Mouse (Mus musculus) adrenal gland, postnatal 10 days (tissue): ENCODE measurements at regions not wholly inside any gene's neighbourhood (a gene's known extent, or its start where the extent isn't known, plus 50 kb on each side); places are given as distances from the start of the nearest gene placed in this dataset.

ENCODE experiments used
- DNase-seq: peaks from one replicate; pipeline ENCODE4 v3.0.0; 2021; ENCODE audit warnings: mixed read lengths

DNA sequence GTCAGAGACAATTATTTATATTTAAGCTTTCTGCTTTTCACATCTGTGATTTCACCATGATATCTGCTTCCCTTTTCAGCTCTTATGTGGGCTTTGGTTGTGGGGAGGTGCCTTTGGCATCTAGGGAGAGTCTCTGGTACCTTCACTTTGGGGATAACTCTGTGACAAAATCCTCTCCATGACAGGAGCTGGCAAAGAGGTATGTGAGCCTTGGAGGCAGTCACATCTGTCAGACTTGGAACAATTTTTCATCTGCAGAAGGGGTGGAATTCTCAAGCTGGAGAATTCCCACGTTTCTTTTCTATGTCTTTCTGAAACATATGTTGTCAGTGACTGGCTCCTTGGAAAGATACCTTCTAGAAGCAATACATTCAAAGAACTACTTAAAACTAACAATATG, 312.2 kb upstream of the Nrg3 start:
- no peak for DNase-seq

DNA sequence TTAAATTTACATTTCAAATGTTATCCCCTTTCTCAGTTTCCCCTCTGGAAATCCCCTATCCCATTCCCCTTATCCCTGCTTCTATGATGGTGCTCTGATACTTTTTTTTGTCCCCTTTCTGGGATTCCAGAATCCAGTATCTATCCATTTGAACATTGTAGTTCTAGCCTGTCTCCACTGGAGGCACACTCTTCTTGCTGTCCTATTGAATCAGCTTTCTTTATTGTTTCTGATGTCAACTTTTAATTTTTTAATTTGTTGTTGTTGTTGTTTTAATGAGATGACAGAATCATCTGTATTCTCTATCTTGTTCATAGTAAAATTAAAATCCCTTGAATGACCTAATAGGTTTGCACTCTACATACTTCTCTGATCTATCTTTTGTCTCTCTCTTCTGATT, 309.0 kb upstream of the Nrg3 start:
- DNase-seq: peak; percentile 1

DNA sequence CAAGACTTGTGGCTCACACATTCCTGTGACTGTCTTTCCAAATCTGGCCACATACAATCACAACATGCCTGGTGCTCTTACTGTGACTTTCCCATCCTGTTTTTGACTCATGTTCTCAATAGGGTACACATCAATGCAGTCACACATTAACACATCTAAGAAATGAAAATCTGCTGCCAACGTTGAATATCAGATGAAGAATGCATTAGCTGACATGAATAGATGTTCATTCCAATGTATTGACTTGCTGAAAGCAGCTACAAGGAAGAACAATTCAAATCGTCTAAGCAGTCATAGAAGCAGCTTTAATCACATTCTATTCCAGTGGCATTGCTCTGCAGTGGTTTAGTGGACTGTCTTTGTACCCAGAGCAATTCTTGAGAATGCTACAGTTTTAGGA, 295.2 kb upstream of the Nrg3 start:
- no peak for DNase-seq
